Mouse (Mus musculus) C2C12 (cell line): ENCODE measurements around the gene Lpp.

Experiments used
- CEBPB ChIP-seq: IDR thresholded peaks from one replicate; pipeline ENCODE4 v1.6.1; 2011; ENCODE audit warnings: low read depth, mild to moderate bottlenecking, control low read depth, moderate library complexity
- CTCF ChIP-seq: IDR thresholded peaks from one replicate; pipeline ENCODE4 v1.5.1; 2011; ENCODE audit not compliant: control insufficient read depth, insufficient read depth, insufficient read length
- USF1 ChIP-seq: IDR thresholded peaks from one replicate; pipeline ENCODE4 v1.6.1; 2011; ENCODE audit warnings: low read depth, mild to moderate bottlenecking, control low read depth, moderate library complexity

DNA sequence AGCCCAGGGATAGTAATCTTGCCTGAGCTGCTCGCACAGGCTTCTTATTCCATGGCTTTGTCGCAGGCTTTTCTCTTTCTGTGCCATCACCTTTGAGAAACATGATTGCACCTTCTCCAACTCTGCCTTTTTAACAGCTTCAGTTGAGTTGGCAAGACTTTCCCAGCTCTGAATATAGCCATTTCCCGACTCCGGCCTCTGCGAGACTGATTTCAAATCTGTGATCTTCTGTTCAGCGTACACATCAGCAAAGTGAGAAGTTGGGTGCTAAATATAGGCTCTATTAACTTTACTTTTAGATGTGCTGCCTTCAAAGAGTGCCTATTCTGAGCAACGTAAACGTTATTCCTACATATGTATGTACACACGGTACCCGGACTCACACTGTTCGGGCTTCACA is 597.0 kb downstream of the Lpp start:
- no peak for TF ChIP-seq CTCF
- TF ChIP-seq USF1, result no peak
- TF ChIP-seq CEBPB, result no peak
